In the genomic region with DNA sequence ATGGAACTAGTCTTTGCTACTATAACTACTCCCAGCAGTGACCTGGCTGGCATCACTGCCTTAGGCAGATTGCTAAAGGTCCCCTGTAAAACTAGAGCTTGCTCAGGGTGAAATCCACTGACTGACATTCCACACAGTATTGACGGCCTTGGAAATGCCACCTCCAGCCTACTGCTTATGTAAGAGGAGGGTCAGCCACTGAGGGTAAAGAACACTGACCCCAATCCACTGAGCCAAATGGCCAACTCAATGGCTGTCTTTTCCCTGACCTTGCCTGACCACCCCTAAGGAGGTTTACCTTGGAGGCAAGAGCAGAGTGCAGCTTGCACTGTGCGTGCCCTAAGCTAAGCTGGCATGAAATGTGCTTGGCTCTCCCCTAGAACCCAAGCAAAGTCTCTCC, we compare ENCODE assay signal across 23 mouse cellular contexts.
DNase-seq lines count a peak whose midpoint lies in the region; ATAC-seq and TF ChIP-seq lines count a peak whose summit lies in the region.
"Had no signal": no experiment of that assay in that cellular context is flagged by ENCODE, and none has a peak within 500 bp of the region (broad histone marks: within the 10 kb centered on the region; RNA-seq: fewer than 3 reads in every experiment).

No protein-coding gene starts in this region.

- H3K27me3 ChIP-seq in kidney, adult 2 months (replicated peaks; ENCODE audit: control insufficient read depth, insufficient read depth, low read length) = no peaks in the 10 kb centered on the region
- no peaks in the 10 kb centered on the region for H3K27me3 ChIP-seq in stomach, embryonic 14.5 days (ENCODE audit: control insufficient read depth, insufficient read depth, low read length)
- H3K27me3 ChIP-seq: forebrain, embryonic 15.5 days; hindbrain, embryonic 15.5 days; limb, embryonic 12.5 days; lung, embryonic 15.5 days; neural tube, embryonic 15.5 days had no signal

- H3K4me3 ChIP-seq in kidney, adult 2 months (ENCODE audit: insufficient read depth, low read depth, low read length) = no peak overlapping the region
- H3K4me3 ChIP-seq in stomach, embryonic 14.5 days (ENCODE audit: low read depth, low read length) = no peak overlapping the region
- H3K4me3 ChIP-seq: forebrain, embryonic 15.5 days; hindbrain, embryonic 15.5 days; limb, embryonic 12.5 days; lung, embryonic 15.5 days; midbrain, embryonic 10.5 days; neural tube, embryonic 15.5 days had no signal

- no peak overlapping the region for H3K9ac ChIP-seq in stomach, embryonic 14.5 days (replicated peaks; ENCODE audit: low read depth, low read length)
- H3K9ac ChIP-seq: forebrain, embryonic 15.5 days; hindbrain, embryonic 15.5 days; limb, embryonic 12.5 days; liver, embryonic 14.5 days; lung, embryonic 15.5 days; neural tube, embryonic 15.5 days had no signal

- no peak for ATAC-seq in stomach, embryonic 14.5 days (ENCODE audit: insufficient number of reproducible peaks, insufficient read depth, low FRiP score, low read depth)
- ATAC-seq: forebrain, embryonic 15.5 days had no signal

- 42% methylated on average over 2 of the region's 2 CpGs for WGBS in kidney, adult 2 months
- WGBS in stomach, embryonic 14.5 days = 81% methylated on average over 2 of the region's 2 CpGs

- no peak overlapping the region for H3K27ac ChIP-seq in kidney, adult 2 months (ENCODE audit: insufficient read depth, low read depth, low read length)
- H3K27ac ChIP-seq in stomach, embryonic 14.5 days (ENCODE audit: low read length) = peak overlapping the region; percentile 34; the same call in 1 of the 2 replicates
- H3K27ac ChIP-seq: forebrain, embryonic 15.5 days; hindbrain, embryonic 15.5 days; limb, embryonic 12.5 days; liver, embryonic 14.5 days; lung, embryonic 15.5 days; midbrain, embryonic 10.5 days; neural tube, embryonic 15.5 days had no signal

- TF ChIP-seq CTCF in kidney, adult 2 months (conservative IDR thresholded peaks at IDR 0.05; ENCODE audit: insufficient read depth, insufficient read length, low read depth, low read length) = no peak

- no peak overlapping the region for H3K4me2 ChIP-seq in stomach, embryonic 14.5 days (replicated peaks; ENCODE audit: low read depth, low read length)
- H3K4me2 ChIP-seq: forebrain, embryonic 15.5 days; heart, embryonic 11.5 days; hindbrain, embryonic 15.5 days; limb, embryonic 12.5 days; lung, embryonic 15.5 days; neural tube, embryonic 15.5 days had no signal

- no peaks in the 10 kb centered on the region for H3K9me3 ChIP-seq in stomach, embryonic 14.5 days (ENCODE audit: control insufficient read depth, low read depth, low read length)
- H3K9me3 ChIP-seq: forebrain, embryonic 15.5 days; hindbrain, embryonic 15.5 days; lung, embryonic 15.5 days; midbrain, embryonic 10.5 days had no signal

- no peaks in the 10 kb centered on the region for H3K36me3 ChIP-seq in kidney, adult 2 months (ENCODE audit: control insufficient read depth, insufficient read depth, low read length)
- no peaks in the 10 kb centered on the region for H3K36me3 ChIP-seq in stomach, embryonic 14.5 days (ENCODE audit: control insufficient read depth, insufficient read depth, low read length)
- H3K36me3 ChIP-seq: forebrain, embryonic 15.5 days; hindbrain, embryonic 15.5 days; limb, embryonic 12.5 days; lung, embryonic 15.5 days; midbrain, embryonic 10.5 days; neural tube, embryonic 15.5 days had no signal

- DNase-seq in kidney, adult 2 months = peak; percentile 60
- DNase-seq in kidney, postnatal 14 days = no peak
- peak; percentile 23 to 82 for DNase-seq in kidney, adult 8-10 months
- peak; percentile 72 for DNase-seq in kidney, adult 9 months
- DNase-seq in cerebellum, adult 8-10 months = no peak
- no peak for DNase-seq in layer of hippocampus, adult 18-20 months (ENCODE audit: low spot score in 2 of 2)
- DNase-seq: adrenal gland, adult 2 months; cerebellum, adult 2 months; cerebellum, postnatal 36 days; gastrocnemius, postnatal 10 days; heart, adult 11 months; layer of hippocampus, postnatal 36 days; right cerebral cortex, adult 18-20 months; right cerebral cortex, postnatal 4 days had no signal

- H3K4me1 ChIP-seq in kidney, adult 2 months (ENCODE audit: control insufficient read depth, insufficient read depth, low read length) = peaks cover 7% of the 10 kb centered on the region; the same call in 1 of the 2 replicates
- no peaks in the 10 kb centered on the region for H3K4me1 ChIP-seq in stomach, embryonic 14.5 days (ENCODE audit: control insufficient read depth, insufficient read depth, low read length)
- H3K4me1 ChIP-seq: hindbrain, embryonic 15.5 days; midbrain, embryonic 10.5 days had no signal

- TF ChIP-seq POLR2A in kidney, adult 2 months (IDR thresholded peaks at IDR 0.05; ENCODE audit: low read depth, low read length) = no peak

Comparison
In these comparisons a context has a peak if more than half of its experiments do, and no peak if none do; other contexts are left out.
1. DNase-seq: peak in kidney, adult 2 months (single experiment), kidney, adult 8-10 months (2 of 2) and kidney, adult 9 months (single experiment); none in kidney, postnatal 14 days (single experiment), cerebellum, adult 8-10 months (single experiment) and layer of hippocampus, adult 18-20 months (0 of 2).